11 mouse cellular contexts compared by ENCODE assay signal in genomic region chr5:141076942-141077341, GRCm38 (mm10).
DNase-seq lines count a peak whose midpoint lies in the region.
"Had no signal": no experiment of that assay in that cellular context is flagged by ENCODE, and none has a peak within 500 bp of the region (broad histone marks: within the 10 kb centered on the region; RNA-seq: fewer than 3 reads in every experiment).

No protein-coding gene starts in this region.

- peak; percentile 39 for DNase-seq in layer of hippocampus, adult 11-12 months (ENCODE audit: low spot score)
- no peak for DNase-seq in layer of hippocampus, adult 9-10 months (ENCODE audit: low spot score)
- DNase-seq in spleen, postnatal 36 days (ENCODE audit: low spot score in 2 of 2): peak; percentile 27 to 35
- no peak for DNase-seq in spleen, adult 12 weeks (ENCODE audit: low spot score)
- DNase-seq in brain, adult 2 months (ENCODE audit: low read depth, low spot score): peak; percentile 51
- DNase-seq in ovary, postnatal 36 days (ENCODE audit: low spot score): no peak
- DNase-seq in frontal cortex, postnatal 10 days (ENCODE audit: low spot score in 2 of 2): no peak
- DNase-seq: embryo, embryonic 11 days; heart, adult 18-20 months; heart, postnatal 4 days; kidney, adult 18-20 months had no signal

Comparison
In these comparisons a context has a peak if more than half of its experiments do, and no peak if none do; other contexts are left out.
1. DNase-seq: peak in layer of hippocampus, adult 11-12 months (single experiment), spleen, postnatal 36 days (2 of 2) and brain, adult 2 months (single experiment); none in layer of hippocampus, adult 9-10 months (single experiment), spleen, adult 12 weeks (single experiment), ovary, postnatal 36 days (single experiment) and frontal cortex, postnatal 10 days (0 of 2).